Mouse (Mus musculus) T-cell, adult 2 months (primary cell): Measurements from ENCODE around the gene Smpd3.

ENCODE experiments used
- DNase-seq: peaks from one replicate; pipeline ENCODE4 v3.0.0; 2022; ENCODE audit warnings: low spot score

Gene Smpd3

GRCm38 (mm10) chr8:106337852-106338521, at the start of gene Smpd3:
Gene Smpd3, minus strand, starts transcription at chr8:106337988.
- peak; percentile 94 for DNase-seq

DNA sequence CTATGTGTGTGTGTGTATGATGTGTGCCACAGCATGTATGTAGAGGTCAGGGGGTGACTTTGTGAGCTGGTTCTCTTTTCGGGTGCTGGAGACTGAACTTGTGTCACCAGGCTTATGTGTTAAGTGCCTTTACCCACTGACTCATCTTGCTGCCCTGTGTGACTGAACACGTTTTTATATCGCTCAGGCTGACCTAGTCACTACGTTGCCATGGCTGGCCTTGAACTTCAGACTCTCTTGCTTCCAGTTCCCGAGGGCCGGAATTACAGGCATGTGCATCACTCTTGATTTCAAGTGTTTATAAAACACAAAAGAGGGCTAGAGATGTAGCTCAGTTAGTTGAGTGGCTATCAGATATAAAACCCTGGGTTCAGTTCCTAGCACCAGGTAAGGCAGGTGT, 43.2 kb upstream of the Smpd3 start:
- DNase-seq: no peak

- no peak for DNase-seq
These were observed 41.6 kb upstream of the Smpd3 start for GRCm38 (mm10) chr8:106379357-106379756.

DNA sequence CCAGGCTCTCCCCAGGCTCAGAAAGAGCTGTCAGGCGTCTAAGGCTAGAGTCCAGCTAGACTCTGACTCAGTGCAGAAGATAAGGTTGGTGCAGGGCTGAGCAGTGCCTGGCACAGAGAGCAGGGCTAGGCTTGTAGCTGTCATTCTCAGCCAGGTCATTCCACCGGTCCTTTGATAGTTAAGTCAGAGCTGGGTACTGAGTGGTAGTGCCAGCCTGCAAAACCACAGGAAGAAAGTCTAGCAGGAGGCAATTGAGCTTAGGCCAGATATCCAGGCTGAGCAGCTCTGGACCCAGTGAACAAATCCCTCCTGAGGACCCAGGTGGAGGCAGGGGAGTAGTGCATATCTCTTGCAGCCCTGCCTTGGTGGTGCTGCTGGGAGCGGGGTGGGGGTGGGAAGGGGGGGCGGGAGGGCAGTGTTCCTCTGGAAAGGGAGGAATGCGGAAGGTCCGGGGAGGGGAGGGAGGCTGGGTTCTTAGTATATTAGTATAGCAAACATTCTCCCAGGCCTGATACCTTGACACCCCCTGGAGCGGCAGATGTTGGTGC, 40.8 kb upstream of the Smpd3 start:
- DNase-seq: no peak

DNA sequence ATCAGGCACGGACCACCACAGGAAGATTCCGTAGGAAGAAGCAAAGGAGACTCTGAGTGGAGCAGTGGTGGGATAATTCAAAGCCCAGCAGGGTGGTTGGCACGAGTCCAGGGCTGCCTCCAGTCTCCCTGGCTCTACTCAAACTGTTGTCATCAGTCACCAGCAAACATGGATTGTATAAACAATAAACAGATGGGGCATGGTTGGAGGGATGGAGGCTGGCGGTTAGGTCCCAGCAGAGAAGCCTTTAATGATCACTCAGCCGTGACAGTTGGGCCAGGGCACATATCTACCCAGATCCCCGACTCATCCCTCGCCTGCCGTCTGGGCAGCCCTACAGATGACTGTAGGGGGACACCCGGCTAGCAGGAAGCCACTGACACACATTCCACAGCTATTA, 39.1 kb upstream of the Smpd3 start:
- DNase-seq: no peak

DNA sequence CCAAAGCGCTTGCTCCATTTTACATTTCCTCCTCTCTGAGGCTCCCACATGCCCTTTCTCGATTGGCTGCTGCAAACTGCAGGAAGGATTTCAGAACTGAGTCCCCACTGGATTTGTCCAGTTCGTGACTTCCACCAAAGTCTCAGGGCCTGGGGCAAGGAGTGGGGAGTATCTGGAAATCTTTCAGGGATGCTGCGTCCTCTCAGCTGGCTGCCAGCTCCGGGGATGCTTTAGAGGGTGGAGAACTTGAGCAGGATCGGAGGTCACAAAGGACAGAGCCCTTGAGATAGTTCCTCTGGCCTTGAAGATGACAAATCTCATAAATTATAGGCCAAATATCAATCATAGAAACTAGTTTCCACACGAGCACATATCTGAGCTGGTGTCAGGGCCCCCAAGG, 38.2 kb upstream of the Smpd3 start:
- DNase-seq: no peak

DNA sequence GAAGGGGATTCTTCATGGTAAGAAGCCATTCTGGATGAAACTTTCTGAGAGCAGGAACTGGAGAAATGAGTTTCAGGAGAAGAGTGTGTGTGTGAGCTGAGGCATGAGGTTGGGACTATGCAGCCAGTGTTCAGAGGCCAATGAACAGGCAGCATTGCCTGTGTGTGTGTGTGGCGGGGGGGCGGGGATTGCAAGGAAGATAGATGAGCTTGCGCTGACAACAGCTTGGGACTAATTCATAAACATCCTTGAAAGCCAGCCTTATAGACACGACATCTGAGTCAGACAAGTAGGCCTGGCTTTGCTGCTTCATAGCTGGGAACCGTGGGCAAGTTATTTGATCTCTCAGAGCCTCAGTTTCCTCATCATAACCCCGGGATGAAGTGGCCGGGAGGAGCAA, 31.3 kb upstream of the Smpd3 start:
- DNase-seq: no peak

DNA sequence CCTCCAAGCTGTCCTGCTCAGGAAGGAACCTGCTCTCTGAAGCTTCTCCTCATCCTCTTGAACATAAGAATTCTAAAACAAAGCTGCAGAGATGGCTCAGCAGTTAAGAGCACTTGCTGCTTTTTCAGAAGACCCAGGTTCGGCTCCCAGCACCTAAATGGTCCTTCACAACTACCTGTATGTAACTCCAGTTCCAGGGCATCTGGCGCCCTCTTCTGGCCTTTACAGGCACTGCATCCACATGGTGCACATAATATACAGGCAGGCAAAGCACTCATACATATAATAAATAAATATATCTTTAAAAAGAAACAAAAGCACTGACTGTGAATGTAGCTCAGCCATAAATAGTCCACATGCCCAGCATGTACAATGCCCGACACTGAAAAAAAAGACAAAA, 30.7 kb upstream of the Smpd3 start:
- no peak for DNase-seq

GRCm38 (mm10) chr8:106364837-106365236, 27.0 kb upstream of the Smpd3 start:
- DNase-seq: no peak

DNA sequence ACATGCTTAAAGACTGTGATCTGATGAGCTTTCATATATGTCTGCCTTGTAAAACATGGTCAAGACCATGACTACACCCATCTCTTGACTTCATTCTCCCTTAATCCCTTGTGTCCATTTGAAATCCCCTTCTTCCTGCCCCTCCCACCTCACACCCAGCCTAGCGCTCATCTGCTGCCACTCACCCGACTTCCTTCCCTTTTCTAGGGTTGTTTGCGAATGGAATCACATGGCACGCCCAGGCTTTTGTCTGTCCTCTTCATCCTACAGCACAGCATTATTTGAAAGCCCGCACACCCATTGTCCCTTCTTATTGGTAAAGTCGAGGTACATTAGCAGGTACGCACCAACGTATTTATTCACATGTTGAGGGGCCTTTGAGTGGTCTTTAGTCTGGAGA, 26.5 kb upstream of the Smpd3 start:
- no peak for DNase-seq

- no peak for DNase-seq
These were observed 25.5 kb upstream of the Smpd3 start for GRCm38 (mm10) chr8:106363321-106363720.

DNA sequence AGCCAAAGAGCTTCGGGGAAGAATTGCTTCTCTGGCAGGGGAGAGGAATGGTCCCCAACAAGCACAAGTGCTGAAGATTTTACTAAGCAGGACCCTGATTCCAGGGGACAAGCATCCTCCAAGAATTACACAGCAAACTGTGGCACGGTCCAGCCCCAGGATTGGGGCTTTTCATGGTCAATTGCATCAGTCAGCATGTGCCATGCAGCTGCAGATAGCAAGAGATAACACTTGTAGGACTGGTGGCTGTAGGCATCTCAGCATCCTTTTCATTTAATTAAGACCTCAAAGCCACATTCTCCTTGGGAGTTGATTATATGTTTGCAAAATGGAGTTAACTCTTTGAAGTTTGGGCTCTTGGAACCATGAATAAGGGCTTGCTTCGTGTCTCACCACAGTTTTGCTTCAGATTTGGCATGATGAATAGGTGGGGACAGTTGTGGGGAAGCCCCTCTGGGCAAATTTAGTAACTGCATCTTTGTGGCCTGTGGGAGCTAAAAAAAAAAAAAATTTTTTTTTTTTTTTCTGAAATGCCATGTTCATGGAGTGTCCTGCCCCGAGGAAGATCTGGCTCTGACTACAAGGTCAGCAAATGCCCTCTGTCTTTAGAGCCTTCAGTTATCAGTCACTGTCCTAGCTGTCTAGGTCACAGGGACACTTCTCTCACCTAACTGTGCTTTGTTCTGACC, 22.0 kb upstream of the Smpd3 start:
- DNase-seq: no peak

DNA sequence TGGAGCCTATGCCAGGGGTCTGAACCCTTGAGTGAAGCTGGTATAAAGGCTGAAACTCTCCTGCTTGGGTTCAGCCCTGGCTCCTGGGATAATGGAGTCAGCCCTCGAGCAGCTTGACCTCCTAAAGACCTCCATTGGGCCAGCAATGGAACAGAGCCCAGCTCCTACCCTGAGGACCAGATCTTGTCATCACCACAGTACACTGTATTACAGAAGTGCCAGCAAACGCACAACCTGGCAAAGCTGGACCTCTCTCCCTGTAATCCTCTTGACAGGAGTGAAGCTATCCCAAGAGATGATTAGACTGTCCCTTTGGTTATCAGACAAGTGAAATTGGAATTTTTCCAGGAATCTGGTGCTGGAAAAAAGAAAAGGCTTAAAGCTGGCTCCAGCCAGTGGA, 13.3 kb upstream of the Smpd3 start:
- no peak for DNase-seq

DNA sequence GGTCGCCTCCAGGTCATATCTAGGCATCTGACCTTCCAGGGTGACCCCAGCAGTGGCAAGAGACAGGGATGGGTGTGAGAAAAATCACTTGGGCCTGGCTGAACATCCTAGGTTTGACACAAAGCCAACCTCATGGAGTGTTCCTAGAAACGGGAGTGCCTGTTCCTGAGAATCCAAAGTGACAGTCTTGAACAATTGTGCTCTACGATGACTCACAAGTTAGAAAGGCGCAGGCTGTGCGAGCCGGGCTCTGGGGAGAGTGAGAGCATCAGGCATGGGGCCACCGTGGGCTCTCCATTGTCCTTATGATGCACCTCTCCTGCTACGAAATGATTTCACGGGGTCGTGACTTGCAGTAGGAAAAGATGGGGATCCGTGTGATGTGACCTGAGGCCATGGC, 11.6 kb upstream of the Smpd3 start:
- no peak for DNase-seq

- no peak for DNase-seq
These were observed 8.3 kb upstream of the Smpd3 start for GRCm38 (mm10) chr8:106346123-106346522.

GRCm38 (mm10) chr8:106343471-106343870, 5.7 kb upstream of the Smpd3 start:
- no peak for DNase-seq

DNA sequence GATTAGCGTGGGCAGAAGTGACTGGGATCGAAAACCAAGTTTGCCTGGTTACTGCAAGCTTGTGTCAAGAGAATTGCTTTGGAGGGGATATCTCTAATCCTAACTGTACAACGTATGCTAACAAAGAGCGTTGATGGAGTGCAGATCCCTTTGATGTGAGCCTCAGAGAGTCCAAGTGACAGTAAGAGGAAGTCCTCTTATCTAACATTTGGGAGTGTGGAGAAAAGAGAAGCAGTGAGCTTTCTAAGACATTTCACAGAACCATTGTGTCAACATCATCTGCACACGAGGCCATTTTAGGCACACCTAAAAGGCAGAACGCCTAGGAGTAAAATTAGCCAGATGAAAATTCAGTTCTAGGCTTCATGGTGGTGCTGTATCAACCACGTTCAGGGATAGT, 5.0 kb upstream of the Smpd3 start:
- DNase-seq: no peak

DNA sequence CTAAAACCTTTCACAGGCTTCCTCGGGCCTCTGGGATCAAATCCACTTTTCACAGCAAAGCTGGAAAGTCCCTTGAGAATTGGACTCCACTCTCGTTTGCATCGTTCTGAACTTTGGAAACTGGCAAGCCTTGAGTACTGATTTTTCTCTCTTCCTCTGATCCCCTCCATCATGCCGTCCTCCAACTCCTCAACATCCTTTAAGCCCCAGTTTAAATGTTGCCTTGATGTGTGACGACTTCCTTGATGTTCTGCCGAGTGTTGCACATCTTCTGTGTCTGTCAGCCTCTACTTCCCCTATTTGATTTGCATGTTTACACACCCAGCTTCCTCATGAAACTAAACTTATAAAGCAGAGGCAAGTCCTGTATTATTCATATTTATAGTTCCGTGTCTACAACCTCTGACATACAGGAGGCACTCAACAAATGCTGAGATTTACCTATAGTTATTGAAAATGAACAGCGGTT, 987 bp upstream of the Smpd3 start:
- peak; percentile 1 for DNase-seq

GRCm38 (mm10) chr8:106336561-106336960, 1.2 kb downstream of the Smpd3 start:
- no peak for DNase-seq

DNA sequence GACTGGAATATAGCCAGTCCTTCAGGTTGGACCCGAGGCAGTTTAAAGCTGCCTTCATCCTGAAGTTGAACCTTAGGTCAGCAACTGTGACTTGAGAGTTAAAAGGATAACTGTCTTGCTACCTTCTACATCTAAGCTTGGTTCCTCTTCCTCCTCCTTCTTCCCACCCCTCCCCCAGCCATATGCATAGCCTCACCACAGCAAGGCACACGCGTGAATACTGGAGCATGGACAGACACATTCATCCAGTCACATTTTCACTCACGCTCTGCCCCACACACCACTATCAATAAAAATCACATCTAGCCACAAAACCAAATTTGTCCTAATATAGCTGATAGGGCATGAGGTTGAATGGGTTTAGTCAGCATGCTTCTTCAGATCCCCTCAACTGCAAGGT, 1.8 kb downstream of the Smpd3 start:
- no peak for DNase-seq

GRCm38 (mm10) chr8:106335196-106335595, 2.6 kb downstream of the Smpd3 start:
- no peak for DNase-seq

DNA sequence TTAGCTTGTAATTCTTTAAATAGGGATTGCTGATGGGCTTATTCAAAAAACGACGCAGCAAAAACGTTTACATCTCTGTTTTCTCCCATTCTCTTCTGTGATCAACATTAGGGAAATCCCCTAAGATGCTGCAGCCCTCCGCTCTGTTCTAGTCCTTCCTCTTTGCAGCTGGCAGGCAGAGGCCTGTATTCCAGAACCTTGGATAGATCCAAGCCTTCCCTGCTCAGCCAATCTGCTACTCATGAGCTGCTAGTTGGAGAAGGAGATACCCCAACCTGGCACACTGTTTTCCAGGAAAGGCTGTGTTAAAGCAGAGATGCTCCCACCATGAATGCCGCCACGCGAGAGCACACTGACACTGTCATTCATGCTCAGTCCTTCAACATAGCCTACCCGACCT, 4.4 kb downstream of the Smpd3 start:
- DNase-seq: no peak

- no peak for DNase-seq
These were observed 5.3 kb downstream of the Smpd3 start for GRCm38 (mm10) chr8:106332498-106332897.

GRCm38 (mm10) chr8:106326624-106327023, 11.2 kb downstream of the Smpd3 start:
- no peak for DNase-seq
